Mouse (Mus musculus): ENCODE measurements around the gene Tlx1.

Tlx1 gene

GRCm38 (mm10) chr19:45158201-45158600 lies 7.7 kb downstream of the Tlx1 start:
- no peak for DNase-seq (ENCODE audit: low spot score)

- DNase-seq (ENCODE audit: low spot score) = no peak
These were observed 8.4 kb downstream of the Tlx1 start for GRCm38 (mm10) chr19:45158896-45159295.

- DNase-seq (ENCODE audit: low spot score) = no peak
These were observed 9.0 kb downstream of the Tlx1 start for GRCm38 (mm10) chr19:45159491-45159890.

GRCm38 (mm10) chr19:45159991-45160390 lies 9.5 kb downstream of the Tlx1 start:
- DNase-seq (ENCODE audit: low spot score) = no peak

GRCm38 (mm10) chr19:45160523-45160922 lies 10.0 kb downstream of the Tlx1 start:
- no peak for DNase-seq (ENCODE audit: low spot score)

GRCm38 (mm10) chr19:45161093-45161492 lies 10.6 kb downstream of the Tlx1 start:
- DNase-seq (ENCODE audit: low spot score) = peak; percentile 44

GRCm38 (mm10) chr19:45162181-45162580 lies 11.7 kb downstream of the Tlx1 start:
- no peak for DNase-seq (ENCODE audit: low spot score)

- no peak for DNase-seq (ENCODE audit: low spot score)
These were observed 12.4 kb downstream of the Tlx1 start for GRCm38 (mm10) chr19:45162871-45163270.

- DNase-seq (ENCODE audit: low spot score) = no peak
These were observed 20.0 kb downstream of the Tlx1 start for GRCm38 (mm10) chr19:45170451-45170850.

- DNase-seq (ENCODE audit: low spot score) = peak; percentile 32
These were observed 24.3 kb downstream of the Tlx1 start for GRCm38 (mm10) chr19:45174803-45175202.

GRCm38 (mm10) chr19:45176269-45176668 lies 25.8 kb downstream of the Tlx1 start:
- peak; percentile 23 for DNase-seq (ENCODE audit: low spot score)

- peak; percentile 60 for DNase-seq (ENCODE audit: low spot score)
These were observed 26.7 kb downstream of the Tlx1 start for GRCm38 (mm10) chr19:45177004-45177737.

GRCm38 (mm10) chr19:45179451-45179850 lies 29.0 kb downstream of the Tlx1 start:
- DNase-seq (ENCODE audit: low spot score) = no peak

- DNase-seq (ENCODE audit: low spot score) = no peak
These were observed 30.0 kb downstream of the Tlx1 start for GRCm38 (mm10) chr19:45180447-45180846.

GRCm38 (mm10) chr19:45194651-45195050 lies 44.2 kb downstream of the Tlx1 start:
- DNase-seq (ENCODE audit: low spot score) = no peak

GRCm38 (mm10) chr19:45196967-45197366 lies 46.5 kb downstream of the Tlx1 start:
- DNase-seq (ENCODE audit: low spot score) = no peak

GRCm38 (mm10) chr19:45205311-45206105 lies 55.0 kb downstream of the Tlx1 start:
- no peak for DNase-seq (ENCODE audit: low spot score)

All from c-Kit-positive CD71-positive TER-119-positive erythroid progenitor cells, embryonic 14.5 days (primary cell).